Mouse (Mus musculus): ENCODE measurements around the gene Arhgap11a.
A peak's percentile ranks its signal among the peaks of the same experiment; 100 is the strongest.

The Arhgap11a gene

DNA sequence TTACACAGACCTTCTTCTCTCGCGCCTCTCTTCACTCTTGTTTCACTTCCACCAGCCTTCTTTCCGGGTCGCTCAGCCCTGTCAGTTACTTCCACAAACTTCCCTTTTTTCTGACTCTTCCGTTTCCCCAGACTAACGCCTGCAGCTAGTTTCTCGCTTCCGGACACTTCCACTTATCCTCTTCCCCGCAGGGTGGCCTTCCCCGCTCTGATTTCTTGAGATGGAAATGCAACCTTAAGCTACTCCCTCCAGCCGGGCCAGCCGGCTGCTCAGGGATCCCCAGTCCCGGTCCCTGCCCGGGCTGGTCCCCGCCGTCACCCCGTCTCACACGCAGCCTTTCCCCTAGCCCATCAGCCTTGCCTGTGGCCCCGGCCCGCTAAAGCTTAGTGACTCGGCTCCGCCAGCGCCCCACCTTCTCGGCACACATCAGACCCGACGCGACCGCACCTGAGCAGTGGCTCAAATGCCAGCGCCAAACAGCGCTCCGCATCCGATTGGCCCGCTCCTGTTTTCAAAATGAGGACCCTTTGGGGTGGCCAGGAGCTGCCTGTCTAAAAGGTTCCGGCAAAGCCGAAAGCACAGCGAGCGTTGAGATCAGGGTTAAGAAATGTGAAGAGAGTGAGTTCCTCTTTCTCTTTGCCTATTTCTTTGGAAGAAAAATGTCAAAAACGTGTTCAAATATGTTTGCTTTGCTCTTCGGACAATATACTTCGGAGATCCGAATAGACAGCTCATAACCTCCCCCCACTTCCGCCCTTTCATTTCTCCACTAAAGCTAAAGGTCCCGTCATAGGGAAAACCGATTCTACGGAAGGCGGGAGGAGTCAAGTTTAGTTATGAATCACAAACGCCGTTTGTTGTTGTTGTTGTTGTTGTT, at the start of gene Arhgap11a:
Arhgap11a (minus strand) TSS at position 417 of the 877 bp plus-strand sequence.
- peak; percentile 96 for DNase-seq (ENCODE audit: low read depth, low spot score)

DNA sequence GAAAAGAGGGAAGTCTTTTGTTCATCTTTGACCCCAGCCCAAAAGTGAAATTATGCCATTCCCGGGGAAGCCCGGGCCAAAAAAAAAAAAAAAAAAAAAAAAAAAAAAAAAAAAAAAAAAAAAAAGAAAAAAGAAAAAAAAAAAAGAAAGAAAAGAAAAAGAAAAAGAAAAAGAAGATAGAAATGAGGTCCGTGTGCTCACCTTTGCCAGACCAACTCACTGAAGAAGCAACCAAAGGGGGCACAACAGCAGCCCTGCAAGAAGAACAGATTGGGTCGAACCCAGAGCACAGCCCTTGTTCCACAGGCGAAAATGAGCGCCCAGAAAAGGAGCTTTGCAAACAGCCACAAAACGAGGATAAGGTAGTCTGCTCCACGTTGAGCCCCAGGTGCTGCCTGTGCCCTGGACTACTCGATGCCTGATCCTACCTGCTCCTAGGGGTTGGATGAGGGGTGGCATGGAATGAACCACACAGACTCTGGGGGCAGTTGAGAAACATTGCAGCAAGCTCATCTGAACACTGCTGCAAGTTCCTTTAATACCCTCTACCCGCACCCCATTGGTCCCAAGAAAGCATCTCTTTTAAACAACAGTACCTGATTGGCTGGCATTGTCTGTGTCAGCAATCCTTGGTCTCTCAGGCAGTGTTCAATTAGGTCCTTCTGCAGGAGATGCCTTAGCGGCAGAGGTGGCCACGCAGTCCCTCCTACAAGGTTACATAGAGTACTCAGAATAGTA, 45.1 kb upstream of the Arhgap11a start:
- no peak for DNase-seq (ENCODE audit: low read depth, low spot score)

DNA sequence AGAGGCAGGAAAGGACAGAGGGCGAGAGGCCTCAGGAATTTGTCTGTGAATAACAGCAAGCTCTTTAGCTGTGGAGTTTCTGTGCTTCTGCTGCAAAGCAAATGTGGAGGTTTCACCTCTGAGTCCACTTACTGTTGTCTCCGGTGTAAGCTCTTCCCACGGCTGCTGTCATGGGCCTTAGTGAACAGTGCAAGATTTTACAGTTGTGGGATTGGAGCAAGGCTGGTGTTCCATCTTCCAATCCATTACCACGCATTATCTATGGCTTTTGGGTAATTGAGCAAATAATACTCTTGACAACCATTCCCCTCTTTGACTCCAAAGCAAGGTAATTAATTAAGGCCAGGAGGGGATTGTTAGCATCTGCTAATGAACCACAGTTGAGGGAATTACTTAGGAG, 38.7 kb upstream of the Arhgap11a start:
- DNase-seq (ENCODE audit: low read depth, low spot score) = no peak

DNA sequence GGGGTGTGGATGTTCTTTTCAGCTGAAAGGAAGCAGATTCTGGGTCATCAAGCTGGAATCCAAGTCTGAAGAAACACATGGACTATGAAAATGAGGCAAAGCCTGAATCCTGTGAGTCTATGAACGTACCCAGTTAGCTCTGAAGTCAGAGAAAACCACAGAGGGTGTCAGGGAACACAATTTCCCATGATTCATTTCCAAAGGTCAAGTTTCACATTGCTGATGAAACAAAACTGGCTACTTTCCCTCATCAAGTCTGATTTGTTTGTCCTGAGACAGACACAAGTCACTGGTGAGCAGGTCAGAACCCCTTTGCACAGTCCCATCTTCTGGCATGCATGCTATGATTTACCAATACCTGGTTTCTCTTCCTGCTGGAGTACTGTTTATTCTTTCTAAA, 37.6 kb upstream of the Arhgap11a start:
- DNase-seq (ENCODE audit: low read depth, low spot score) = no peak

DNA sequence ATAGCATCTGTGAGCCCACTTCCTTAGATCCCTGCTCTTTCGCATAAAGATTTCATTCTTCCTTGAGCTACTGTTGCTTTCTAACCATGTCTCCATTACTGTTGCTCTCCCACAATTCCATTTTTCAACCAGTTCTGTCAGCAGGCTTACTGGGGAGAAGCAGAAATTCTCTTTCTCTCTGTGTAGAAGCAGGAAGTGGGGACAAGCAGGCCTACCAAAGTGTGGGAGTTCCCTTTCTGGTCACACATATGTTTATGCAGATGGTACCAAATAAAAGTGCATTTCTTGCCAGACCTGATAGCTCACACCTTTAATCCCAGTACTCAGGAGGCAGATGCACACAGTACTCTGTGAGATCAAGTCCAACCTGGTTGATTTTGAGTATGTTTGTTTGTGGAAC, 21.7 kb upstream of the Arhgap11a start:
- no peak for DNase-seq (ENCODE audit: low read depth, low spot score)

DNA sequence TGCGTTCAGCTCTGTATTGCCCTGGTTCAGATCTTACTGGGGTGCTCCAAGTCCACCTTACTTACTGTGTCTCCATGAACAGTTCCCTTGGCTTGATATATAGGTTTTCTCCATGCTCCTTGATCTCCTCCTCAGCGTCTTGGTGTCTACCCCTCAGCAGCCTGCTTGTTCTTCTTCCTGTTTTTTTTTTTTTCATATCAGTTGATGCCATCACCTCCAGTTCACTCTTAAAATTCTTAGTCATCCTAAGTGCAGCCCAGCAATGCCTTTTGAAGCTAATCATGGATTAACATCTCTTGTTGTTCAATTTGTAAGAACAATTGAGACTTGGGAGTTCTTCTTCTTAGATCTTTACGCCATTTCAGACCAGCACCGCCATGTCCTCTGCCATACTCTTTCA, 19.9 kb upstream of the Arhgap11a start:
- DNase-seq (ENCODE audit: low read depth, low spot score) = no peak

DNA sequence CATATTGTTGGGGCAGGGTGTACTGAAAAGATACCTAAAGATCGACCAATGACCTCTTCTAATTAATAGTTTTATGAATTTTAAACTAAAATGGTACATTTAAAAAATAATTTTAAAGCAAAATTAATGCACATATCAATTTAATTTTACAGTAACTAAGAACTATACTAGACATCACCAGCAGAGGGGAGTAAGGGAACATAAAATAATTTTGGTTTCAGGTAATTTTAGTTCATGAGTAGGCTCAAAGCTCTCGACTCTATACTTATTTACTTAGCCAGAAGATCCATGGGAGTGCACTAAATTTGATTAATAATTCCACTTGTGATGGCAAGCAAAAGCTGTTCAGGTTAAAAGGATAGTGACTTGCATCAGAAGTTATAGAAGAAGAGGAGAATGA, 17.7 kb upstream of the Arhgap11a start:
- peak; percentile 16 for DNase-seq (ENCODE audit: low read depth, low spot score)

DNA sequence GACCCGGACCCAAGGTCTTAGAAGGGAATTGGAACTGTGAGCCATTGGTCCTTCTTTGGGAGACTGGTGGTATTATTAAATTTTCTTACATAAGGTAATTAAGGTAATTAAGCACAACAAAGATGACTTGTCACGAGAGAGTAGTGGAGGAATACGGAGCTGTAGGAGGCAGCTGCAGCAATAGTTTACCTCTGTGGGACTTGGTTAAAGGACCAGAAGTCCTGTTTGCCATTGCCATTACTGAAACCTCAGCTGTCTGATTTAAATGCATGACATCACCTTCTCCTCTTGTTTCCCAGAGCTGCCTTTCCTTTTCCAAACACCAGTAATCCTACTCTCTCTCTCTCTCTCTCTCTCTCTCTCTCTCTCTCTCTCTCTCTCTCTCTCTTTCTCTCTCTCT, 680 bp upstream of the Arhgap11a start:
- no peak for DNase-seq (ENCODE audit: low read depth, low spot score)

DNA sequence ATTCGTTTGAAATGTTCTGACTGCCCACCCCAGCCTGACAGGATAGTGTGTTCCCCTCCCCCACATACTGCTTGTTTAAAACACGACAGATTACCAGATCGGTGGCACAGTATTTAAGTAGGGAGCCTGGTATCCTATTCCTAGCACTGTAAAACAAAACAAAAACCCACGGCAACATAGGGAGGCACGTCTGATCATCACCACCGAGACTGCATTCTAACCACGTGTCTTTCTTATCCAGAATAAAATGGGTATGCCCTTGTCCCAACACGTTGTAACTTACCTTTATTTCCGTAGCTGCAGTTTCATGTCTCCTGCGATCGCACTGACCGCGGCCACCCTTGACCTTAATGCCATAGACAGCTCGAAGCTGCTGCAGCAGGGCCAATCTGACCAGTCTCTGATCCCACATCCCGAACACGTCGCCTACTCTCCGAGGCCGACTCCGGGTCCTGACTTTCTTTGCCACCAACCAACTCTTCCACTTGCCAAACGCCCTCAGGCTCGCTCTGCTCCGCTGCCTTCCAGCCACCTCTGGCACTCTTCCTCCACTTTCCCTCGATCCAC, 700 bp downstream of the Arhgap11a start:
- no peak for DNase-seq (ENCODE audit: low read depth, low spot score)

DNA sequence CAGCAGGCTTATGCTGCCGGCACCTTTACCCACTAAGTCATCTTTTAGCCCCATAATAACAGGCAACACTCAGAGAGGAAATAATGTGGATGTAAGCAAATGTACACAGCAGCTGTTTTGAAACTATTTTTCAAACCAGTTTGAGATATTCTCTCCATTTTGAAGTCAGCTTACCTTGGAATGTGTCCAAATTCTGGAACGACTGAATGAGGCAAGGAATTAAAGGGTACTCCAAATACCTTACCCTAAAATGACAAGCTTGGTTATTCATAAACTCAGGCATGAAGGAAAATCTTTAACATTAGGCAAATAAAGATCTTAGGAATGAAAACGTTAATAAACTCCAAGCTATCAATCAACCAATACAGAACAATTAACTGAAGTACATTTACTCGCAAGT, 3.4 kb downstream of the Arhgap11a start:
- DNase-seq (ENCODE audit: low read depth, low spot score) = no peak

DNA sequence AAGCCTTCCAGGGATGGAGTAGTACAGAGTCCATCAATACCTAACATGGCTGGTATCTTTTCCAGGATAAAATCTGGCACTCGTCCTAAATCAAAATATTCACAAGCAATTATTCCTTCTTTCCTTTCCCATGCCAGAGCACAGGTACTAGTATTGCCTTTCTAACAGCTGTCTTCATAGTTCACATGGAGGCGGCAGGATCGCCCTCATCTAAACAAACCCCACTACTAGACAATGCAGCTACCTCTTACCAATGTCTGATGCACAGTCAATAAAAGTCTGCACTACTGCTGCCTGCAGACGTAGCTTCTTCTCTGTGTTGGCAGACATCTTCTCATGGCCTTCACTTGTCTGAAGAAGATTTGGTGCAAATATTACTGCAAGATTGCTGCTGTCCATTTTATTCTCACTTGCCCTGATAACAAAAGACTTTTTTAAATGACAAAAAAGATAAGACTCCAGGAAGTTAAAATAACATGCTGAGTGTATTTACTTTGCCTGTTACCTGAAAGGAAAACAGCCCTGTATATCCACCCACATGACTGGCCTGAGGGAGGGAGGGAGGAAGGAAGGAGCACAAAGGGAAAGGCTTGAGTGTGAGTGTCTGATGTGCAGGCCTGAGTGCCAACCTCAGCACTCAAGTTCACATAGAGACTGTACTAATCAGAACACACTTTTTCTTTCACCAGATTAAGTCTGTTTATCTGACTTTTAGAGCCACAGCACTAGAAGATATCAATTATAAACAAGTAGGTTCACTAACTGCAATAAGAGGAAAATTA, 6.6 kb downstream of the Arhgap11a start:
- DNase-seq (ENCODE audit: low read depth, low spot score) = no peak

DNA sequence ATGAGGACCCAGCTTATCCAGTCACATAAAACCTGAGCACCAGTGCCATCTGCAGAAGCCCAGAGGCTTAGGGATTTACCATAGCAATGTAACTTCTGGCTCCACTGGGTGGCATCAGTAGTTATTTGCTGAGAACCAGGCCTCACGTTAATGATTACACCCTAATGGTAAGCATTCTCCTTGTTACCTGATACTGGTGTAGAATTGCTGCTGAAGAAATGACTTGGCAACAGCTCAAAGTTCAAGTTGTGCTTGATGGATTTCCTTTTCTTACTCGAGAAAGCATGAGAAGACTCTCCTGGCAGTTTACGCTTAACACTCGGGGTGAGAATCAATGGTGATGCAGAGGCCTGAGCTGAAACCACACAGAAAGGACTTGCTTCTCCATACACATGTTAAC, 9.0 kb downstream of the Arhgap11a start:
- DNase-seq (ENCODE audit: low read depth, low spot score) = no peak

DNA sequence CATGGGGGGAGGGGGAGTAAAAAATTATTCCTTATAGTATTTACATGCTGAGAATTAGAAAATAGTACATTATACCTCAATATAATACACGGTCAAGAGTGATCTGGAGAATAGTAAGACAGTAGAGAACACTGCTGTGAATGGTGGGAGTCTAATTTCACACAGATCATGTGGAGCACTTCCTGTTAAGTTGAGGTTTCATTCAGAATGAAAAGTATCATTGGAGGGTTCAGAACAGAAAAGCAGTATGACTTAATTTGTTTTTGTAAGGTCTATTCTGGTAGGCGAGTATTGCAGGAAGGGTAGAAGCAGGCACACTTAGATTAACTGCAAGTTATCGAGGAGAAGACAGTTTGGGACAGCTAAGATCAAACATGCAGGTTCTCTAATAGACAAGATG, 13.2 kb downstream of the Arhgap11a start:
- no peak for DNase-seq (ENCODE audit: low read depth, low spot score)

DNA sequence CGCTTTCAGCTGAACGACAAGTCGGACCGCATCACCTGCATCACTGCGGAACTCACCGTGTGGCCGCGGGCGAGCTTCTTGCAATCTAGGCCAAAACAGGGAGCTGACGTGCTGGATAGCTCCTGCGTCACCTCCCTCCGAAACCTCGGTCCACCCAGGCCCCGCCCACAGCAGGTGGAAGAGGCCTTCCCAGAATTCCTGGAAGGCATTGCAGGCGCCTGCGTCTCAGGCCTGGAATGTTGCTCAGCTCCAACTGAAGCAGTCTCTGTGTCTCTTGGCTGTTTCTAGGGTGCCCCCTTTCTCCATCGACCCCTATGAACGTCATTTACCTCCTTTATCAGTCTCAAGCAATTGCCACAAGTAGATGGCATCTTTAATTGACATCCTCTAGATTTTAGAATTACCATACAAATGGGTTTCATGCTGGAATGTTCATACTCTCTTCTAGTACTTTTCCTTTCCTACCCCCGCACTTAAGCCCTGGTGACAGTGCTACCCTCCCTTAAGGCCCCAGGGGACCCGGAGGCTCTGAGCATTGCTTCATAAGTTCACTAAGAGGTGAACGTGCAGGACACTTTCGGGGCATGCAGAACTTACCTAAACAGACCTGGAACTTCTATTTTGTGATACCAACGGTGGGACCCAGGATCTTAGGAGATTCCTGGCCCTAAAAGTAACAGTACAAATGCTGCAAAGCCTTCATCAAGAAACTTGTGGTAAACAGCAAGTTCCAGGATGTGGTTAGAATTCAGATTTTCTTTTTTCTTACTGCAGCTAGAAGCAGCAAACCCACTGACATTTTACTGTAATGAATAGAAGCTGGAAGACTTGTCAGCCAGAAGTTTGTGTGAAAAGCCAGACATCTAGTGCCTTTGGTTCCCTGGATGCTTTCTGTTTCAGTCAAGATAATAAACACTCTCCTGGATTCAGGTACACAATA, 19.2 kb downstream of the Arhgap11a start, which contains the start of gene Scg5:
Scg5 (minus strand) TSS at position 179 of the 940 bp plus-strand sequence.
- DNase-seq (ENCODE audit: low read depth, low spot score) = peak; percentile 75

DNA sequence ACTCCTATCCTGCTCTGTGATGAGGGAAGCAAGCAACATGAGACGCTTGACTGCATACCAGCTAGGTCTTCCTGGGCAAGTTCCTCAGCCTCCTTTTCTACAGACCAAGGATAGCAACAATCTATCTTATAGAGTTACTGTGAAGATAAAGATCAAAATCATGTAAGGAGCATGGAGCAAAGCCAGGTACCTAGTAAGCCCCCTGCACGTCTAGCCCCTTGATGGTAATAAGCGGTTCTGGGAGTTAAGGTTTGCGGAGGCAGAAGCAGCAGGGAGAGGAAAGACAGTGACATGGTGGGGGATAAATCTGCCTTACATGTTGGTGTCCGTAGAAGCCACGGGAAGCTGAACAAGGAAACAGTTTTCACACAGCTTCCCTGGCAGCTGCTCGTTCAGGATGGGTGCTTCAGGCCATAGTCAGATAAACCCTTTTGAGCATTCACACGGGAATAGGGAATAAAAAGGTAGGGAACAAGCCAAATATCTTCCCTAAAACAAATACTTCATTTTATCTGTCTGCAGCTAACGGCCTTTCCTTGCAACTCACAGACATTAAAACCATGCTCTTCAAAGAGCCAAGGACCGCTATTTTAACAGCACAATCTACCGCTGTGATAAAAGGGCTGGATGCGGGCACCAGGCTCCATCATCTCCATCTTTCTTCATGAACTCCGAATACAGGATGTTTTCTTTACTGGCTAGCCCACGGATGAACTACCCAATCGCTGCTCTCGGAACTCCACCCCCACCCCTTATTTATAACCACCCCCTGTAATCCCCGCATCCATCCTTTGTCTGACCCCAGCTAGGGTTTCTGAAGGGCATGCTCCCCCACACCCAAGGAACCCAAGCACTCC, 20.1 kb downstream of the Arhgap11a start:
- DNase-seq (ENCODE audit: low read depth, low spot score) = no peak

DNA sequence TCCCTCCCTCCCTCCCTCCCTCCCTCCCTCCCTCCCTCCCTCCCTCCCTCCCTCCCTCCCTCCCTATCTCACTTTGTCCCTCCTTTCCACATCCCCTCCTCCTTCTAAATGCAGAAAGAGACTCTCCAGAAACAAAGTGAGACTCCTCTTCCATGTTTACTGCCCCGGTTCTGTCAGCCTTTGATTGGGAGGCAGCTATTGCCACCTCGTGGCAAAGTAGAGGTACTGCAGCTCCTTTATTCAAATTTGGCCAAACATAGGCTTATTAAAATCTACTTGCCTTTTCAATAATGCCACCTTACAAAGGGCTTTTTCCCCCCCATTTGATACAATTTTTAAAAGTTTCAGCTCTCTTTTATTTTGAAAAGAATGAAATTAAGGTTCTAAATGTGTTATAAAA, 24.6 kb downstream of the Arhgap11a start:
- DNase-seq (ENCODE audit: low read depth, low spot score) = peak; percentile 50

DNA sequence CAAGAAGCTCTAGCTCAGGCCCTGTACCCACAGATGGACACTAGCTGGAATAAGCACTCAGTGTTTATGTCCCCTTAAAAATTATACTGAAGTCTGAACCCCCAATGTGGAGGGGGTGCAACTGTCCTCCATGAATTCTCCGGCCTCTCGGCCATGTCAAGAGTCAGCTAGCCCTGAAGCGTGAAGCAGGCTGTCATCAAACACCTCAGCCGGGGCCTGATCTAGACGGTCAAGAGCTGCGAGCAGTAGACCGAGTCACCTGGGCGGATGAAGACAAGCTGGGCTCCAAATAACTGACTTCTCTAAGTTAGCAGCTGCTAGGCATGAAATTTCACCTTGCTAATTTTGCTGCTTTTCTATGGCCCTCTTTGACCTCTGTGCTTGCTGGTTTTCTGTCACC, 26.1 kb downstream of the Arhgap11a start:
- DNase-seq (ENCODE audit: low read depth, low spot score) = no peak

DNA sequence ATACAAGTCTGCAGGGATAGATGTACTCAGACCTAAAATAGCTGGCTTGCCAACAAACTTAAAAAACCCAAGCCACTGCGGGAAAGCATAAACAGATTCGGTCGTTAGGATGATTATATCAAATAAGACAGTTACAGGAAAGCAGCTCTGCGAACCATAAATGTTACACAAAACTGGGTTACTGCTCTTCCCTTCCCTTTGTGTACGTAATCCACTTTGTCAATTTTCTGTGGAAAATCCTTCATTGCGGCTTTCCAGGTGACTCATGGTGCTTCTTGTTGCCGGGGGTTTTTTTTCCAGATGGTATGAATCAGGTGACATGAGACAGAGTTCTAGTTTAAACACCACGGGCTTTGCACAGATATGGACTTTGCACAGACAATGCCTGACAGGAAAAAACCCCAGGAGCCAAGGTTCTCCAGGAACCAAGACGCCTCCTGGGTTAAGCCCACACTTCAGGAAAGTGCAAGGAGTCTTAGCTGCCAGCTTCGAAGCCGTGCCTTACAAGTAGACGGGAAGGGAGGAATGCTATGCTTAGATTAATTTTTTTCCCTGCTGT, 27.2 kb downstream of the Arhgap11a start:
- no peak for DNase-seq (ENCODE audit: low read depth, low spot score)

DNA sequence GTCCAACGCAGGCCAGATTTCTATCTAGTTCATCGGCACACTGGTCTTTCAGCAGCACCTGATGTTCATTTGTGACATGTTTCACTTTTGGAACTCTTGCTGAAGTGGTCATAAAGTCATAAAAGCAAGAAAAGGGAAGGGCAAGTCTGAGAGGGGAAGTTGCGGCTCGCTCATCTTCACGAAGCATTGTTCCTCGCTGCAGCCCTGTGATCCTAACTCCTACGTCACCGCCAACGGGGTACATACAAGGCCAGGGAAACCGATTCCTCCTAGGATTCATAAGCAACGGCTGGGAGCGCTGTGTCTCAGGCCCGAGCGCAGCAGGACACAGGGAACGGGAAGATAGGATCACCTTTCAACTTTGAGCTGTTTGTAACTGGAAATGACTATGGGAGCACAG, 28.3 kb downstream of the Arhgap11a start:
- DNase-seq (ENCODE audit: low read depth, low spot score) = no peak
